ENCODE assay signal across 8 mouse cellular contexts in genomic region chr14:22807726-22808594, GRCm38 (mm10).
A peak's percentile ranks its signal among the peaks of the same experiment; 100 is the strongest.
DNase-seq lines count a peak whose midpoint lies in the region; ATAC-seq and TF ChIP-seq lines count a peak whose summit lies in the region.

No protein-coding gene starts in this region.

- peak overlapping the region; percentile 21 for H3K4me3 ChIP-seq in hindbrain, embryonic 14.5 days (replicated peaks; ENCODE audit: low read length)
- no peak overlapping the region for H3K4me3 ChIP-seq in lung, postnatal 0 days (ENCODE audit: low read depth, low read length)

- no peak for TF ChIP-seq EP300 in lung, postnatal 0 days (IDR thresholded peaks at IDR 0.05)

- peak; percentile 90 for ATAC-seq in hindbrain, embryonic 14.5 days (ENCODE audit: low FRiP score)
- ATAC-seq in lung, postnatal 0 days = peak; percentile 88

- peak overlapping the region; percentile 49 for H3K4me2 ChIP-seq in hindbrain, embryonic 14.5 days (replicated peaks)
- H3K4me2 ChIP-seq in lung, postnatal 0 days (replicated peaks; ENCODE audit: low read depth, low read length) = peak overlapping the region; percentile 48

- H3K9ac ChIP-seq in hindbrain, embryonic 14.5 days = peak overlapping the region; percentile 22; the same call in 1 of the 2 replicates
- no peak overlapping the region for H3K9ac ChIP-seq in lung, postnatal 0 days (replicated peaks; ENCODE audit: low read depth)

- 0 out of 2 replicates have a peak overlapping the region, but pooled peaks have one; percentile 2 for H3K27ac ChIP-seq in hindbrain, embryonic 14.5 days
- H3K27ac ChIP-seq in lung, postnatal 0 days (ENCODE audit: low read length) = no peak overlapping the region

- TF ChIP-seq CTCF in lung, postnatal 0 days (IDR thresholded peaks at IDR 0.05) = peak; percentile 88

- peaks cover 12% of the 10 kb centered on the region for H3K4me1 ChIP-seq in hindbrain, embryonic 14.5 days (replicated peaks; ENCODE audit: control insufficient read depth, insufficient read depth, low read length)
- peaks cover 12% of the 10 kb centered on the region; the same call in 1 of the 2 replicates for H3K4me1 ChIP-seq in lung, postnatal 0 days (ENCODE audit: insufficient read depth, low read depth, low read length)

- DNase-seq in R1 (ENCODE audit: low read depth, low spot score) = peak; percentile 30
- DNase-seq in cerebellum, adult 9-11 months = peak; percentile 5
- peak; percentile 22 to 60 for DNase-seq in frontal cortex, postnatal 10 days (ENCODE audit: low spot score in 2 of 2)
- DNase-seq in hindbrain, embryonic 14.5 days (ENCODE audit: low spot score) = peak; percentile 83
- peak; percentile 57 to 66 for DNase-seq in layer of hippocampus, postnatal 36 days
- peak; percentile 87 for DNase-seq in lung, postnatal 0 days (ENCODE audit: low spot score)
- peak; percentile 26 for DNase-seq in retina, adult 2 months (ENCODE audit: low read depth, low spot score)
- no peak for DNase-seq in c-Kit-positive CD71-positive TER-119-positive erythroid progenitor cells, embryonic 14.5 days (ENCODE audit: low spot score)

- H3K9me3 ChIP-seq in hindbrain, embryonic 14.5 days (ENCODE audit: control insufficient read depth, low read length) = no peaks in the 10 kb centered on the region
- no peaks in the 10 kb centered on the region for H3K9me3 ChIP-seq in lung, postnatal 0 days (ENCODE audit: low read length)

- WGBS in hindbrain, embryonic 14.5 days = under 1% methylated on average over 20 of the region's 20 CpGs
- WGBS in lung, postnatal 0 days = 3% methylated on average over 20 of the region's 20 CpGs

- H3K27me3 ChIP-seq in hindbrain, embryonic 14.5 days (ENCODE audit: control insufficient read depth, insufficient read depth, low read length) = 0 out of 2 replicates have a peak, but pooled peaks cover 5% of the 10 kb centered on the region
- no peaks in the 10 kb centered on the region for H3K27me3 ChIP-seq in lung, postnatal 0 days (replicated peaks; ENCODE audit: insufficient read depth, low read length)

- no peaks in the 10 kb centered on the region for H3K36me3 ChIP-seq in hindbrain, embryonic 14.5 days (replicated peaks; ENCODE audit: control insufficient read depth, insufficient read depth)
- no peaks in the 10 kb centered on the region for H3K36me3 ChIP-seq in lung, postnatal 0 days (ENCODE audit: insufficient read depth, low read length)
